Mouse (Mus musculus) cerebellum, postnatal 10 days (tissue): Measurements from ENCODE around the gene Sprr2b.
"Not testable (repeated sequence)": the region's sequence is repeated elsewhere in the genome, so short reads cannot be mapped to it uniquely, and the experiment has no call there.

Experiments used
- DNase-seq, 2 experiments: peaks; one replicate each; pipeline ENCODE4 v3.0.0; 2021; ENCODE audit warnings: mixed read lengths in 2 of 2

The Sprr2b gene

GRCm38 (mm10) chr3:92316320-92316719 lies at the start of gene Sprr2b:
Sprr2b (plus strand) TSS chr3:92316620.
- no peak for DNase-seq

GRCm38 (mm10) chr3:92271414-92271985 lies 44.9 kb upstream of the Sprr2b start:
- DNase-seq = not testable (repeated sequence)

- not testable (repeated sequence) for DNase-seq
Observed at GRCm38 (mm10) chr3:92273504-92273903, 42.9 kb upstream of the Sprr2b start.

- not testable (repeated sequence) for DNase-seq
Observed at GRCm38 (mm10) chr3:92274018-92274417, 42.4 kb upstream of the Sprr2b start.

- DNase-seq = not testable (repeated sequence)
Observed at GRCm38 (mm10) chr3:92279663-92280062, 36.8 kb upstream of the Sprr2b start.

GRCm38 (mm10) chr3:92280963-92281606 lies 35.3 kb upstream of the Sprr2b start:
- DNase-seq = not testable (repeated sequence)

GRCm38 (mm10) chr3:92285101-92285500 lies 31.3 kb upstream of the Sprr2b start, which contains the start of gene Sprr2a3:
Sprr2a3 (plus strand) TSS chr3:92285417.
- not testable (repeated sequence) for DNase-seq

GRCm38 (mm10) chr3:92288489-92288888 lies 27.9 kb upstream of the Sprr2b start:
- DNase-seq = not testable (repeated sequence)

GRCm38 (mm10) chr3:92307406-92307805 lies 9.0 kb upstream of the Sprr2b start:
- no peak for DNase-seq

GRCm38 (mm10) chr3:92317384-92317783 lies 964 bp downstream of the Sprr2b start:
- no peak for DNase-seq

- no peak for DNase-seq
Observed at GRCm38 (mm10) chr3:92336278-92336677, 19.9 kb downstream of the Sprr2b start.

GRCm38 (mm10) chr3:92338840-92339239 lies 22.4 kb downstream of the Sprr2b start, which contains the start of gene Sprr2d:
Sprr2d (plus strand) TSS chr3:92339140.
- DNase-seq = no peak

GRCm38 (mm10) chr3:92351843-92352242 lies 35.4 kb downstream of the Sprr2b start, which contains the start of gene Sprr2e:
Sprr2e (plus strand) TSS chr3:92352143.
- no peak for DNase-seq

GRCm38 (mm10) chr3:92361619-92362018 lies 45.2 kb downstream of the Sprr2b start:
- DNase-seq = no peak

GRCm38 (mm10) chr3:92364887-92365286 lies 48.5 kb downstream of the Sprr2b start, which contains the start of gene Sprr2f:
Sprr2f (plus strand) TSS chr3:92365187.
- no peak for DNase-seq
